Mouse (Mus musculus) spleen, adult 2 months (tissue): ENCODE results near the gene Cth.

Experiments used
- CTCF ChIP-seq: fragments of 200-500 bp; IDR thresholded peaks from 2 replicates; pipeline ENCODE4 v1.5.1; 2011; ENCODE audit warnings: mild to moderate bottlenecking, inconsistent platforms; ENCODE audit not compliant: insufficient read depth, insufficient read length, insufficient replicate concordance; ENCODE audit errors: extremely low read depth
- POLR2A ChIP-seq: fragments of 200-500 bp; IDR thresholded peaks from 2 replicates; pipeline ENCODE4 v1.6.1; 2011; ENCODE audit warnings: low read depth, low read length, inconsistent platforms

GRCm38 (mm10) chr3:157881992-157882391, 42.9 kb downstream of the Cth start:
- TF ChIP-seq CTCF (no peak), POLR2A (no peak)
